Mouse (Mus musculus): ENCODE data around the gene Utp14b. TPM values are rescaled to one million over a fixed set of nuclear protein-coding genes. Genes with fewer than 3 reads are reported as not detected.

Utp14b gene
- polyA plus RNA-seq (2014; fragmentation: Nextera tagmentation; extraction: Ambion mirVana): 4.4 and 5.8 TPM in 2 replicates

- ATAC-seq (replicated peaks; ENCODE audit: low FRiP score, low TSS enrichment, low read depth) (peak; percentile 100), DNase-seq (ENCODE audit: low spot score) (peak; percentile 97)
- H3K9me3 ChIP-seq (ENCODE audit: control insufficient read depth, low read length): no peaks in the 10 kb centered on the region
- H3K36me3 ChIP-seq (ENCODE audit: control insufficient read depth, insufficient read depth, low read length): no peaks in the 10 kb centered on the region
- peak within 1 kb of the TSS; percentile 94 for H3K9ac ChIP-seq (ENCODE audit: low read length)
- H3K4me2 ChIP-seq (ENCODE audit: low read length): peak within 1 kb of the TSS; percentile 58
- peak within 1 kb of the TSS; percentile 88 for H3K27ac ChIP-seq (ENCODE audit: low read depth)
- H3K27me3 ChIP-seq (replicated peaks; ENCODE audit: control insufficient read depth, insufficient read depth, low read length): no peaks in the 10 kb centered on the region
- peaks cover 34% of the 10 kb centered on the region for H3K4me1 ChIP-seq (replicated peaks; ENCODE audit: control insufficient read depth, insufficient read depth, low read length)
- H3K4me3 ChIP-seq (ENCODE audit: low read depth, low read length): peak within 1 kb of the TSS; percentile 54
- WGBS: under 1% methylated on average over 103 of the region's 104 CpGs
Observed at GRCm38 (mm10) chr1:78657671-78658440, at the start of gene Utp14b, which contains the start of gene Acsl3. Utp14b (plus strand) TSS chr1:78658038. Acsl3 (plus strand) TSS chr1:78657825.

DNA sequence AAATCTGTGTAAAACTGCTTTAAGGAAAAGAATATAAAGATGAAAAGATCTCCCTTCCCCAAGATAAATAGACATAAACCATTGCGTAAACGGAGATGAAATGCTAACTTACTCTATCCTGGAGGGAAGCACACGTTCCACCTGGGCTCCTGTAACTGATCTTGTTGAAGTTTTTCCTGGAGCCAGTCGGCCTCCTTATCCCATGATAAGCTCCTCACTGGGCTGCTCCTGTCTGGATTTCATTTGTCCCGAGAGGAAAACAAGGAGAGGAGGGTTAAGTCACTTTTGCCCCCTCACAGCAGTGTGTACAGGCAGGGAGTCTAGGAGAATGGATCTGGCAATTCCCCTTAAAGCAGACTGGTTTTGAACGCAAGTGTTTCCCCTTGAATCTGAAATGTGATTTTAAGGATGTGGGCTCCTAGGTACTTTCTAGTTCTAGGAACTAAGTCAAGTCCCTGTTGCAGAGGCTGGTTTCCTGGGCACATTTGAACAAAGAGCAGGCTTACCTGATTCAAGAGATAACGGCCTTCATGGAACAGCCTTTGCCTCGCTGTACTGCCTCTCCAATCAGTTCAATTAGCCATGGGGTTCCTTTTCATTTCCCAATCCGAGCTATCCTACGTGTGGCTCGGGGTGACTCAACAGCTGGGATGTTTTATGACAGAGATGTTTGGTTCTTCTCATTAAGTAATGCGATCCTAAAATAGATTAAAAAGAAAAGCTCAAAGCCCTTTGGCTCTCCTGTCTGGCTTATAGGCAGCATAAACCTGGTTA is 48.5 kb upstream of the Utp14b start:
- 22% methylated on average over 12 of the region's 12 CpGs for whole genome bisulfite sequencing
- H3K27me3 ChIP-seq (replicated peaks; ENCODE audit: control insufficient read depth, insufficient read depth, low read length): no peaks in the 10 kb centered on the region
- no peaks in the 10 kb centered on the region for H3K9me3 ChIP-seq (ENCODE audit: control insufficient read depth, low read length)
- H3K4me2 ChIP-seq (ENCODE audit: low read length): no peak overlapping the region
- ATAC-seq (replicated peaks; ENCODE audit: low FRiP score, low TSS enrichment, low read depth) (no peak), DNase-seq (ENCODE audit: low spot score) (peak; percentile 59)
- no peaks in the 10 kb centered on the region for H3K36me3 ChIP-seq (ENCODE audit: control insufficient read depth, insufficient read depth, low read length)
- H3K9ac ChIP-seq (ENCODE audit: low read length): no peak overlapping the region
- H3K4me3 ChIP-seq (ENCODE audit: low read depth, low read length): no peak overlapping the region
- H3K4me1 ChIP-seq (replicated peaks; ENCODE audit: control insufficient read depth, insufficient read depth, low read length): peaks cover 8% of the 10 kb centered on the region
- H3K27ac ChIP-seq (ENCODE audit: low read depth): no peak overlapping the region

GRCm38 (mm10) chr1:78611039-78611438 is 46.8 kb upstream of the Utp14b start:
- ATAC-seq (replicated peaks; ENCODE audit: low FRiP score, low TSS enrichment, low read depth) (no peak), DNase-seq (ENCODE audit: low spot score) (peak; percentile 41)
- H3K27me3 ChIP-seq (replicated peaks; ENCODE audit: control insufficient read depth, insufficient read depth, low read length): no peaks in the 10 kb centered on the region
- no peaks in the 10 kb centered on the region for H3K36me3 ChIP-seq (ENCODE audit: control insufficient read depth, insufficient read depth, low read length)
- no peak overlapping the region for H3K4me2 ChIP-seq (ENCODE audit: low read length)
- H3K9me3 ChIP-seq (ENCODE audit: control insufficient read depth, low read length): no peaks in the 10 kb centered on the region
- no peak overlapping the region for H3K9ac ChIP-seq (ENCODE audit: low read length)
- H3K27ac ChIP-seq (ENCODE audit: low read depth): no peak overlapping the region
- no peak overlapping the region for H3K4me3 ChIP-seq (ENCODE audit: low read depth, low read length)
- WGBS: 66% methylated on average over 4 of the region's 4 CpGs
- peaks cover 8% of the 10 kb centered on the region for H3K4me1 ChIP-seq (replicated peaks; ENCODE audit: control insufficient read depth, insufficient read depth, low read length)

DNA sequence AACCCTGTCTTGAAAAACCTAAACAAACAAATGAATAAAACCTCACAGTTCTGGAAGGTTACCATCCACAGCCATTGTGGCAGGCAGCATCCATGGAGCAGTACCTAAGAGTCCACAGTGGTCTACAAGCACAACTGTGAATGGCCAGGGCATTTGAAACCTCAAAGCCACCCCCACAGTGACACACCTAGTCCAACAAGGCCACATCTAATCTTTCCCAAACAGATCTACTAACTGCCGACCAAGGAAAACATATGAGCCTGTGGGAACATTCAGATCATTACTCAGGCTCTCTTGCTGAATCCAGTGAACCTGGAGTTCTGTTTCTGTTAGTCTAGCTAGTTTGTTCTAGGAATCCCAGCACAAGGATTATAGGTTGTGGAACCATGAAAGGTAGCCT is 44.9 kb upstream of the Utp14b start:
- ATAC-seq (replicated peaks; ENCODE audit: low FRiP score, low TSS enrichment, low read depth): no peak
- Histone ChIP-seq H3K4me2 (ENCODE audit: low read length) (no peak overlapping the region), H3K36me3 (ENCODE audit: control insufficient read depth, insufficient read depth, low read length) (no peaks in the 10 kb centered on the region), H3K27ac (ENCODE audit: low read depth) (no peak overlapping the region), H3K27me3 (replicated peaks; ENCODE audit: control insufficient read depth, insufficient read depth, low read length) (no peaks in the 10 kb centered on the region), H3K4me3 (ENCODE audit: low read depth, low read length) (no peak overlapping the region), H3K9ac (ENCODE audit: low read length) (no peak overlapping the region), H3K9me3 (ENCODE audit: control insufficient read depth, low read length) (no peaks in the 10 kb centered on the region), H3K4me1 (replicated peaks; ENCODE audit: control insufficient read depth, insufficient read depth, low read length) (peaks cover 8% of the 10 kb centered on the region)
- peak; percentile 27 for DNase-seq (ENCODE audit: low spot score)
- 57% methylated on average over 1 of the region's 1 CpGs for WGBS

DNA sequence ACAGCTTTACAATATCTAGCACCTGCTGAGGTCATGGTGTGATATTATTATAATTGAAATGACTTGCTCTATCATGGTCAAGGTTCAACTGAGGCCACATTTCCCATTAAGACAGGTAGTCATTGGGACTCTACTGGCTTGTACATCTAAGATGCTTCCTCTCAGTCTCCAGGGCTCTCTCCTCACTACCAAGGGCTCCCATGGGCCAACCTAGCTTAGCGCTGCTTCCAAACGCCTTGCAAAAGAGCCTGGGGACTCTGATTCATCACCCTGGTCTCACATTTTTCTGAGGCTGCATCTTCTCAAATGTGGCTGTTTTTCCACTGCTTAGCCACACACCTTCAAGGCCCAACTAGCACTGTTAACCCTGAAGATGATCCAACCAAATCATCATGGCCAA is 33.5 kb upstream of the Utp14b start:
- WGBS: 84% methylated on average over 2 of the region's 2 CpGs
- Histone ChIP-seq H3K4me3 (ENCODE audit: low read depth, low read length) (no peak overlapping the region), H3K9me3 (ENCODE audit: control insufficient read depth, low read length) (no peaks in the 10 kb centered on the region), H3K4me1 (replicated peaks; ENCODE audit: control insufficient read depth, insufficient read depth, low read length) (no peaks in the 10 kb centered on the region), H3K36me3 (ENCODE audit: control insufficient read depth, insufficient read depth, low read length) (no peaks in the 10 kb centered on the region), H3K27me3 (replicated peaks; ENCODE audit: control insufficient read depth, insufficient read depth, low read length) (no peaks in the 10 kb centered on the region), H3K9ac (ENCODE audit: low read length) (no peak overlapping the region), H3K4me2 (ENCODE audit: low read length) (no peak overlapping the region), H3K27ac (ENCODE audit: low read depth) (no peak overlapping the region)
- DNase-seq (ENCODE audit: low spot score) (peak; percentile 2), ATAC-seq (replicated peaks; ENCODE audit: low FRiP score, low TSS enrichment, low read depth) (no peak)

- no peak overlapping the region for H3K27ac ChIP-seq (ENCODE audit: low read depth)
- DNase-seq (ENCODE audit: low spot score) (no peak), ATAC-seq (replicated peaks; ENCODE audit: low FRiP score, low TSS enrichment, low read depth) (no peak)
- H3K27me3 ChIP-seq (replicated peaks; ENCODE audit: control insufficient read depth, insufficient read depth, low read length): no peaks in the 10 kb centered on the region
- no peaks in the 10 kb centered on the region for H3K4me1 ChIP-seq (replicated peaks; ENCODE audit: control insufficient read depth, insufficient read depth, low read length)
- H3K4me3 ChIP-seq (ENCODE audit: low read depth, low read length): no peak overlapping the region
- WGBS: 69% methylated on average over 3 of the region's 3 CpGs
- no peaks in the 10 kb centered on the region for H3K36me3 ChIP-seq (ENCODE audit: control insufficient read depth, insufficient read depth, low read length)
- no peak overlapping the region for H3K4me2 ChIP-seq (ENCODE audit: low read length)
- H3K9ac ChIP-seq (ENCODE audit: low read length): no peak overlapping the region
- H3K9me3 ChIP-seq (ENCODE audit: control insufficient read depth, low read length): no peaks in the 10 kb centered on the region
Observed at GRCm38 (mm10) chr1:78634486-78634885, 23.4 kb upstream of the Utp14b start.

GRCm38 (mm10) chr1:78640871-78641270 is 17.0 kb upstream of the Utp14b start:
- Histone ChIP-seq H3K36me3 (ENCODE audit: control insufficient read depth, insufficient read depth, low read length) (no peaks in the 10 kb centered on the region), H3K4me1 (replicated peaks; ENCODE audit: control insufficient read depth, insufficient read depth, low read length) (no peaks in the 10 kb centered on the region), H3K4me2 (ENCODE audit: low read length) (no peak overlapping the region), H3K4me3 (ENCODE audit: low read depth, low read length) (no peak overlapping the region), H3K27me3 (replicated peaks; ENCODE audit: control insufficient read depth, insufficient read depth, low read length) (no peaks in the 10 kb centered on the region), H3K9me3 (ENCODE audit: control insufficient read depth, low read length) (no peaks in the 10 kb centered on the region), H3K9ac (ENCODE audit: low read length) (no peak overlapping the region), H3K27ac (ENCODE audit: low read depth) (no peak overlapping the region)
- no peak for ATAC-seq (replicated peaks; ENCODE audit: low FRiP score, low TSS enrichment, low read depth)
- DNase-seq (ENCODE audit: low spot score): no peak

GRCm38 (mm10) chr1:78641791-78642190 is 16.0 kb upstream of the Utp14b start:
- Histone ChIP-seq H3K4me3 (ENCODE audit: low read depth, low read length) (no peak overlapping the region), H3K9ac (ENCODE audit: low read length) (no peak overlapping the region), H3K9me3 (ENCODE audit: control insufficient read depth, low read length) (no peaks in the 10 kb centered on the region), H3K36me3 (ENCODE audit: control insufficient read depth, insufficient read depth, low read length) (no peaks in the 10 kb centered on the region), H3K4me1 (replicated peaks; ENCODE audit: control insufficient read depth, insufficient read depth, low read length) (no peaks in the 10 kb centered on the region), H3K27ac (ENCODE audit: low read depth) (no peak overlapping the region), H3K27me3 (replicated peaks; ENCODE audit: control insufficient read depth, insufficient read depth, low read length) (no peaks in the 10 kb centered on the region), H3K4me2 (ENCODE audit: low read length) (no peak overlapping the region)
- WGBS: 95% methylated on average over 3 of the region's 3 CpGs
- ATAC-seq (replicated peaks; ENCODE audit: low FRiP score, low TSS enrichment, low read depth) (no peak), DNase-seq (ENCODE audit: low spot score) (no peak)
